Mouse (Mus musculus) right cerebral cortex, postnatal 25 days (tissue): ENCODE measurements around the gene Arl6ip6.

Source experiments
- DNase-seq: peaks from one replicate; pipeline ENCODE4 v3.0.0; 2022

Gene Arl6ip6

GRCm38 (mm10) chr2:53191523-53192220 lies at the start of gene Arl6ip6:
Arl6ip6 (plus strand) TSS chr2:53191726.
- peak; percentile 99 for DNase-seq

GRCm38 (mm10) chr2:53146852-53147251 lies 44.7 kb upstream of the Arl6ip6 start:
- DNase-seq, result no peak

- DNase-seq, result no peak
These were observed 17.6 kb upstream of the Arl6ip6 start for GRCm38 (mm10) chr2:53173966-53174365.

GRCm38 (mm10) chr2:53178966-53179365 lies 12.6 kb upstream of the Arl6ip6 start:
- no peak for DNase-seq

- no peak for DNase-seq
These were observed 11.7 kb upstream of the Arl6ip6 start for GRCm38 (mm10) chr2:53179876-53180275.

GRCm38 (mm10) chr2:53189811-53190210 lies 1.7 kb upstream of the Arl6ip6 start:
- no peak for DNase-seq

GRCm38 (mm10) chr2:53190684-53191511 lies 628 bp upstream of the Arl6ip6 start, which contains the start of gene Prpf40a:
Prpf40a (minus strand) TSS chr2:53191284.
- peak; percentile 100 for DNase-seq

- no peak for DNase-seq
These were observed 860 bp downstream of the Arl6ip6 start for GRCm38 (mm10) chr2:53192386-53192785.

GRCm38 (mm10) chr2:53196431-53196830 lies 4.9 kb downstream of the Arl6ip6 start:
- DNase-seq, result no peak

- DNase-seq, result no peak
These were observed 7.7 kb downstream of the Arl6ip6 start for GRCm38 (mm10) chr2:53199203-53199602.

- no peak for DNase-seq
These were observed 8.8 kb downstream of the Arl6ip6 start for GRCm38 (mm10) chr2:53200164-53200885.

GRCm38 (mm10) chr2:53204373-53205274 lies 13.1 kb downstream of the Arl6ip6 start:
- no peak for DNase-seq

GRCm38 (mm10) chr2:53206749-53207148 lies 15.2 kb downstream of the Arl6ip6 start:
- no peak for DNase-seq

- DNase-seq, result no peak
These were observed 22.0 kb downstream of the Arl6ip6 start for GRCm38 (mm10) chr2:53213493-53213892.

- DNase-seq, result no peak
These were observed 30.7 kb downstream of the Arl6ip6 start for GRCm38 (mm10) chr2:53222242-53222641.

GRCm38 (mm10) chr2:53256982-53257381 lies 65.5 kb downstream of the Arl6ip6 start:
- DNase-seq, result no peak
